Mouse (Mus musculus): Measurements from ENCODE around the gene Elfn2. TPM values are rescaled to one million over a fixed set of nuclear protein-coding genes. Genes with fewer than 3 reads are reported as not detected.

Gene Elfn2
- polyA plus RNA-seq, 1 experiment from 2014 or later = 0.18 TPM

DNA sequence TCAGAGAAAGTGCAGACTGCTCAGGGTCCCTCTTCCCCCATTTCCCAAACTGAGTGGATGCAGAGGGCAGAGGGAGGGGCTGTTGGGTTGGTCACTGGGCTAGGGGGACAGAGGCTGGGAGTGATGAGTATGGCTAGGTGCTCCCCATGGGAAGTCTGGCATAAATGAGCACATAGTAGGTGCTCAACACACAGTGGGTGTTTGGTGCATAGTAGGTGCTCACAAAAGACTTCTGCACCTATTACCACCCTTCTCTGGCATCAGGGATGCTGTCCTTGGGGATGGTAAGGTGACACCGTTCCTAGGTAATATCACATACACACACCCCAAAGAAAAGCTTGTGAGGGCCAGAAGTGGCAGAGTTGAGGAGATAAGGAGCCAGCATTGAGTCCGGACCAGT lies 18.2 kb downstream of the Elfn2 start:
- no peak overlapping the region for H3K9ac ChIP-seq (ENCODE audit: low read depth, low read length)
- H3K4me3 ChIP-seq (ENCODE audit: low read depth, low read length) = no peak overlapping the region
- DNase-seq (ENCODE audit: low spot score) (no peak), ATAC-seq (ENCODE audit: low read depth) (no peak)
- WGBS = 77% methylated on average over 2 of the region's 2 CpGs
- no peaks in the 10 kb centered on the region for H3K4me1 ChIP-seq (ENCODE audit: control insufficient read depth, insufficient read depth, low read length)
- H3K27ac ChIP-seq (replicated peaks; ENCODE audit: low read depth, low read length) = no peak overlapping the region
- H3K4me2 ChIP-seq (ENCODE audit: low read depth, low read length) = no peak overlapping the region
- H3K36me3 ChIP-seq (ENCODE audit: control insufficient read depth, insufficient read depth, low read length) = no peaks in the 10 kb centered on the region
- no peaks in the 10 kb centered on the region for H3K9me3 ChIP-seq (ENCODE audit: control insufficient read depth, low read length)
- H3K27me3 ChIP-seq (replicated peaks; ENCODE audit: control insufficient read depth, insufficient read depth, low read length) = no peaks in the 10 kb centered on the region

GRCm38 (mm10) chr15:78699513-78699912 lies 19.1 kb downstream of the Elfn2 start:
- whole genome bisulfite sequencing = 51% methylated on average over 3 of the region's 3 CpGs

DNA sequence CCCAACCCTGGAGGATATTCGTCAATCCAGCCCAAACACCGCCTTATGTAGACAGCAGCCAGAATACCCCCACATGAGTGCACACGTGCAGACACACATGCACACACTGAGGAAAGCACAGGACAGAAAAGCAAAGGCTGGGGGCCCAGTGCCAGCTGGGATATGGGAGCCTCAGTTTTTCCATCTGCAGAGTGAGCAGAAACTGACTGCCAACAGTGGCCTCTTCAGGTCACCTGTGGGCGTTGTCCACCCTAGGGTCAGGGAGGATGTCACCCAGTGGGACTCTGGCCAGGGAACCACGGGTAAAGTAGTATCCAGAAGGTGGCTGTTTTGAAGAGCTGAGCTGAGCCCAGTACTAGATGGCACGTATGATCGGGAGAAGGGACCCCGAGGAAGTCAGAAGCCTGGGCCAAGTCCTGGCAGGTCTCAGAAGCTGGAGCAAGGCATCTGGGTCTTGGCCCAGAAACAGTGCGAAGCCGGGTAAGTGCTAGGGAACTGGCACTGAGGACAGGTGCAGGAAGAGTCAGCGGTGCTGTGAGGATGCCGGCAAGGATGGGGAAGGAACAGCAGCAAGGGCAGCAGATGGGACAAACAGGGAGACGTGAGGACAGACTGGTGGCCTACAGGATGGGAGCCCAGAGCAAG lies 20.0 kb downstream of the Elfn2 start:
- no peaks in the 10 kb centered on the region for H3K4me1 ChIP-seq (ENCODE audit: control insufficient read depth, insufficient read depth, low read length)
- ATAC-seq (ENCODE audit: low read depth) (no peak), DNase-seq (ENCODE audit: low spot score) (no peak)
- H3K36me3 ChIP-seq (ENCODE audit: control insufficient read depth, insufficient read depth, low read length) = no peaks in the 10 kb centered on the region
- H3K9ac ChIP-seq (ENCODE audit: low read depth, low read length) = no peak overlapping the region
- H3K4me2 ChIP-seq (ENCODE audit: low read depth, low read length) = no peak overlapping the region
- H3K27me3 ChIP-seq (replicated peaks; ENCODE audit: control insufficient read depth, insufficient read depth, low read length) = no peaks in the 10 kb centered on the region
- WGBS = 78% methylated on average over 13 of the region's 13 CpGs
- no peak overlapping the region for H3K27ac ChIP-seq (replicated peaks; ENCODE audit: low read depth, low read length)
- no peaks in the 10 kb centered on the region for H3K9me3 ChIP-seq (ENCODE audit: control insufficient read depth, low read length)
- no peak overlapping the region for H3K4me3 ChIP-seq (ENCODE audit: low read depth, low read length)

More at GRCm38 (mm10) chr15:78699513-78699912, 19.1 kb downstream of the Elfn2 start:
- H3K4me3 ChIP-seq (ENCODE audit: low read depth, low read length) = no peak overlapping the region
- no peak overlapping the region for H3K27ac ChIP-seq (replicated peaks; ENCODE audit: low read depth, low read length)
- no peaks in the 10 kb centered on the region for H3K4me1 ChIP-seq (ENCODE audit: control insufficient read depth, insufficient read depth, low read length)
- ATAC-seq (ENCODE audit: low read depth) (no peak), DNase-seq (ENCODE audit: low spot score) (no peak)
- H3K4me2 ChIP-seq (ENCODE audit: low read depth, low read length) = no peak overlapping the region
- no peaks in the 10 kb centered on the region for H3K27me3 ChIP-seq (replicated peaks; ENCODE audit: control insufficient read depth, insufficient read depth, low read length)
- H3K9ac ChIP-seq (ENCODE audit: low read depth, low read length) = no peak overlapping the region
- no peaks in the 10 kb centered on the region for H3K36me3 ChIP-seq (ENCODE audit: control insufficient read depth, insufficient read depth, low read length)
- H3K9me3 ChIP-seq (ENCODE audit: control insufficient read depth, low read length) = no peaks in the 10 kb centered on the region

DNA sequence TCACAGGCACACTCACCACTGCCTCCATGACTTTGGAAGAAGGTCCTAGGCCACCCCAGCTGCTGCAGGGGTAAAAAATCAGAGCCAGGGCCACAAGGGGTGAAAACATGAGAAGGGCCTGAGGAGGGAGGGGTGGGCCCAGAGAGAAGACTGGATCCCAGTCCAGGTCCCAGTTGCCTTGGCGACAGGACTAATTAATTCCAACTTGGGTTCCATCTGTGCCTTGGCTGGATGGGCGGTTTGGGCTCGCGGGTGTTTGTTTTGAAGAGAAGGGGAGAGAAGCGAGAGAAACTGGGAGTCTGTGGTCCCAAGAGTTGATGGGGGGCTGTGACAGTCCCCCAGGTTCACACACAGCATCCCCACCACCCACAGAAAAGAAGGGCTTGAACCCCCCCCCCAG lies 20.5 kb downstream of the Elfn2 start:
- Histone ChIP-seq H3K36me3 (ENCODE audit: control insufficient read depth, insufficient read depth, low read length) (no peaks in the 10 kb centered on the region), H3K4me2 (ENCODE audit: low read depth, low read length) (no peak overlapping the region), H3K27me3 (replicated peaks; ENCODE audit: control insufficient read depth, insufficient read depth, low read length) (no peaks in the 10 kb centered on the region), H3K4me3 (ENCODE audit: low read depth, low read length) (no peak overlapping the region), H3K9ac (ENCODE audit: low read depth, low read length) (no peak overlapping the region), H3K4me1 (ENCODE audit: control insufficient read depth, insufficient read depth, low read length) (no peaks in the 10 kb centered on the region), H3K9me3 (ENCODE audit: control insufficient read depth, low read length) (no peaks in the 10 kb centered on the region), H3K27ac (replicated peaks; ENCODE audit: low read depth, low read length) (no peak overlapping the region)
- ATAC-seq (ENCODE audit: low read depth) (no peak), DNase-seq (ENCODE audit: low spot score) (no peak)
- WGBS = 26% methylated on average over 5 of the region's 5 CpGs

DNA sequence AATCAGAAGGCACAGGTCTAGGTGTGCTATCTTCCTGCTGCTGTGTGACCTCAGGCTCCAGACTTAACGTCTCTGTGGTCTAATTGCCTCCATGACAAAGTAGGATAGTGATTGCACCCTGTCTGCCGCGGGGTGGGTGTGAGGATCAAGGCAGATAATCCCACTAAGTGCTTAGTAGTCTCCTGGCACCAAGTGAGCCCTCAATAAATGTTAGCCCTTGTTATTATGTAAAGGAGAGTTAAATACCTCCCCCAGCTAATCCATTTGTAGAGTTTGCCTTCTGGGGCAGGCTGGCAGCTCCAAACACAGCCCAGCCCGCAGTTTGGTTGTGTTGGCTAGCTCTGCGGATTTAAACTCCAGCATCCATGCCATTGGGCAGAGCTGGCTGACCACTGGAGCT lies 22.8 kb downstream of the Elfn2 start:
- Histone ChIP-seq H3K9ac (ENCODE audit: low read depth, low read length) (no peak overlapping the region), H3K9me3 (ENCODE audit: control insufficient read depth, low read length) (no peaks in the 10 kb centered on the region), H3K4me3 (ENCODE audit: low read depth, low read length) (no peak overlapping the region), H3K27ac (replicated peaks; ENCODE audit: low read depth, low read length) (no peak overlapping the region), H3K36me3 (ENCODE audit: control insufficient read depth, insufficient read depth, low read length) (no peaks in the 10 kb centered on the region), H3K4me1 (ENCODE audit: control insufficient read depth, insufficient read depth, low read length) (no peaks in the 10 kb centered on the region), H3K27me3 (replicated peaks; ENCODE audit: control insufficient read depth, insufficient read depth, low read length) (no peaks in the 10 kb centered on the region), H3K4me2 (ENCODE audit: low read depth, low read length) (no peak overlapping the region)
- DNase-seq (ENCODE audit: low spot score) = no peak
- no peak for ATAC-seq (ENCODE audit: low read depth)
- WGBS = 22% methylated on average over 5 of the region's 5 CpGs

- no peak overlapping the region for H3K27ac ChIP-seq (replicated peaks; ENCODE audit: low read depth, low read length)
Observed at GRCm38 (mm10) chr15:78692505-78692904, 26.1 kb downstream of the Elfn2 start.

GRCm38 (mm10) chr15:78690716-78691115 lies 27.9 kb downstream of the Elfn2 start:
- Histone ChIP-seq H3K36me3 (ENCODE audit: control insufficient read depth, insufficient read depth, low read length) (no peaks in the 10 kb centered on the region), H3K4me3 (ENCODE audit: low read depth, low read length) (no peak overlapping the region), H3K9me3 (ENCODE audit: control insufficient read depth, low read length) (no peaks in the 10 kb centered on the region), H3K27me3 (replicated peaks; ENCODE audit: control insufficient read depth, insufficient read depth, low read length) (no peaks in the 10 kb centered on the region), H3K27ac (replicated peaks; ENCODE audit: low read depth, low read length) (no peak overlapping the region), H3K4me1 (ENCODE audit: control insufficient read depth, insufficient read depth, low read length) (no peaks in the 10 kb centered on the region), H3K9ac (ENCODE audit: low read depth, low read length) (no peak overlapping the region), H3K4me2 (ENCODE audit: low read depth, low read length) (no peak overlapping the region)
- DNase-seq (ENCODE audit: low spot score) (no peak), ATAC-seq (ENCODE audit: low read depth) (no peak)
- WGBS = 79% methylated on average over 2 of the region's 2 CpGs

More at GRCm38 (mm10) chr15:78692505-78692904, 26.1 kb downstream of the Elfn2 start:
- H3K36me3 ChIP-seq (ENCODE audit: control insufficient read depth, insufficient read depth, low read length) = no peaks in the 10 kb centered on the region
- DNase-seq (ENCODE audit: low spot score) (no peak), ATAC-seq (ENCODE audit: low read depth) (no peak)
- no peaks in the 10 kb centered on the region for H3K9me3 ChIP-seq (ENCODE audit: control insufficient read depth, low read length)
- H3K4me1 ChIP-seq (ENCODE audit: control insufficient read depth, insufficient read depth, low read length) = no peaks in the 10 kb centered on the region
- 61% methylated on average over 5 of the region's 8 CpGs for WGBS
- no peak overlapping the region for H3K4me3 ChIP-seq (ENCODE audit: low read depth, low read length)
- H3K4me2 ChIP-seq (ENCODE audit: low read depth, low read length) = no peak overlapping the region
- no peaks in the 10 kb centered on the region for H3K27me3 ChIP-seq (replicated peaks; ENCODE audit: control insufficient read depth, insufficient read depth, low read length)
- no peak overlapping the region for H3K9ac ChIP-seq (ENCODE audit: low read depth, low read length)

GRCm38 (mm10) chr15:78686910-78687309 lies 31.7 kb downstream of the Elfn2 start:
- no peaks in the 10 kb centered on the region for H3K36me3 ChIP-seq (ENCODE audit: control insufficient read depth, insufficient read depth, low read length)
- 0 out of 2 replicates have a peak overlapping the region, but pooled peaks have one; percentile 8 for H3K9ac ChIP-seq (ENCODE audit: low read depth, low read length)
- H3K4me1 ChIP-seq (ENCODE audit: control insufficient read depth, insufficient read depth, low read length) = peaks cover 12% of the 10 kb centered on the region; the same call in 1 of the 2 replicates
- WGBS = 70% methylated on average over 7 of the region's 7 CpGs
- no peaks in the 10 kb centered on the region for H3K27me3 ChIP-seq (replicated peaks; ENCODE audit: control insufficient read depth, insufficient read depth, low read length)
- ATAC-seq (ENCODE audit: low read depth) (no peak), DNase-seq (ENCODE audit: low spot score) (no peak)
- H3K9me3 ChIP-seq (ENCODE audit: control insufficient read depth, low read length) = no peaks in the 10 kb centered on the region
- H3K27ac ChIP-seq (replicated peaks; ENCODE audit: low read depth, low read length) = no peak overlapping the region
- H3K4me3 ChIP-seq (ENCODE audit: low read depth, low read length) = no peak overlapping the region
- H3K4me2 ChIP-seq (ENCODE audit: low read depth, low read length) = no peak overlapping the region

- Histone ChIP-seq H3K9ac (ENCODE audit: low read depth, low read length) (no peak overlapping the region), H3K4me3 (ENCODE audit: low read depth, low read length) (no peak overlapping the region), H3K27me3 (replicated peaks; ENCODE audit: control insufficient read depth, insufficient read depth, low read length) (no peaks in the 10 kb centered on the region), H3K4me2 (ENCODE audit: low read depth, low read length) (no peak overlapping the region), H3K36me3 (ENCODE audit: control insufficient read depth, insufficient read depth, low read length) (no peaks in the 10 kb centered on the region), H3K27ac (replicated peaks; ENCODE audit: low read depth, low read length) (no peak overlapping the region; the same call in 1 of the 2 replicates), H3K4me1 (ENCODE audit: control insufficient read depth, insufficient read depth, low read length) (peaks cover 12% of the 10 kb centered on the region; the same call in 1 of the 2 replicates), H3K9me3 (ENCODE audit: control insufficient read depth, low read length) (no peaks in the 10 kb centered on the region)
- DNase-seq (ENCODE audit: low spot score) = peak; percentile 39
- WGBS = 9% methylated on average over 7 of the region's 9 CpGs
- ATAC-seq (ENCODE audit: low read depth) = peak; percentile 55
Observed at GRCm38 (mm10) chr15:78684111-78684510, 34.5 kb downstream of the Elfn2 start.
